Mouse (Mus musculus): ENCODE measurements at regions not wholly inside any gene's neighbourhood (a gene's known extent, or its start where the extent isn't known, plus 50 kb on each side); places are given as distances from the start of the nearest gene placed in this dataset.

- no peak for DNase-seq (ENCODE audit: low spot score)
These were observed 214.8 kb downstream of the Kcnj2 start for GRCm38 (mm10) chr11:111280769-111281168.

GRCm38 (mm10) chr11:111281237-111282160 is 215.5 kb downstream of the Kcnj2 start:
- no peak for DNase-seq (ENCODE audit: low spot score)

- no peak for DNase-seq (ENCODE audit: low spot score)
These were observed 216.3 kb downstream of the Kcnj2 start for GRCm38 (mm10) chr11:111282283-111282682.

- DNase-seq (ENCODE audit: low spot score): no peak
These were observed 224.6 kb downstream of the Kcnj2 start for GRCm38 (mm10) chr11:111290537-111290936.

- no peak for DNase-seq (ENCODE audit: low spot score)
These were observed 230.4 kb downstream of the Kcnj2 start for GRCm38 (mm10) chr11:111296309-111296721.

- DNase-seq (ENCODE audit: low spot score): no peak
These were observed 246.8 kb downstream of the Kcnj2 start for GRCm38 (mm10) chr11:111312802-111313201.

GRCm38 (mm10) chr11:111313566-111313965 is 247.6 kb downstream of the Kcnj2 start:
- no peak for DNase-seq (ENCODE audit: low spot score)

- peak; percentile 68 for DNase-seq (ENCODE audit: low spot score)
These were observed 255.6 kb downstream of the Kcnj2 start for GRCm38 (mm10) chr11:111321576-111321975.

GRCm38 (mm10) chr11:111324453-111325010 is 258.6 kb downstream of the Kcnj2 start:
- no peak for DNase-seq (ENCODE audit: low spot score)

GRCm38 (mm10) chr11:111326915-111327314 is 261.0 kb downstream of the Kcnj2 start:
- no peak for DNase-seq (ENCODE audit: low spot score)

GRCm38 (mm10) chr11:111328258-111328657 is 262.3 kb downstream of the Kcnj2 start:
- no peak for DNase-seq (ENCODE audit: low spot score)

- DNase-seq (ENCODE audit: low spot score): no peak
These were observed 265.6 kb downstream of the Kcnj2 start for GRCm38 (mm10) chr11:111331592-111331991.

- DNase-seq (ENCODE audit: low spot score): no peak
These were observed 267.1 kb downstream of the Kcnj2 start for GRCm38 (mm10) chr11:111333021-111333420.

- DNase-seq (ENCODE audit: low spot score): peak; percentile 63
These were observed 281.6 kb downstream of the Kcnj2 start for GRCm38 (mm10) chr11:111347562-111347961.

- no peak for DNase-seq (ENCODE audit: low spot score)
These were observed 284.1 kb downstream of the Kcnj2 start for GRCm38 (mm10) chr11:111350028-111350427.

GRCm38 (mm10) chr11:111363363-111363762 is 297.4 kb downstream of the Kcnj2 start:
- no peak for DNase-seq (ENCODE audit: low spot score)

GRCm38 (mm10) chr11:111377165-111377564 is 311.2 kb downstream of the Kcnj2 start:
- DNase-seq (ENCODE audit: low spot score): no peak

- DNase-seq (ENCODE audit: low spot score): no peak
These were observed 313.9 kb downstream of the Kcnj2 start for GRCm38 (mm10) chr11:111379842-111380241.

- no peak for DNase-seq (ENCODE audit: low spot score)
These were observed 332.7 kb downstream of the Kcnj2 start for GRCm38 (mm10) chr11:111398706-111399105.

- DNase-seq (ENCODE audit: low spot score): no peak
These were observed 343.3 kb downstream of the Kcnj2 start for GRCm38 (mm10) chr11:111409266-111409665.

GRCm38 (mm10) chr11:111424871-111425270 is 358.9 kb downstream of the Kcnj2 start:
- DNase-seq (ENCODE audit: low spot score): no peak

- DNase-seq (ENCODE audit: low spot score): no peak
These were observed 360.8 kb downstream of the Kcnj2 start for GRCm38 (mm10) chr11:111426715-111427114.

- DNase-seq (ENCODE audit: low spot score): no peak
These were observed 376.3 kb downstream of the Kcnj2 start for GRCm38 (mm10) chr11:111442257-111442656.
